In genomic region chr11:51609266-51609909, GRCm38 (mm10) we compare ENCODE assay signal across 15 mouse cellular contexts. TPM values are rescaled to one million over a fixed set of nuclear protein-coding genes. Genes with fewer than 3 reads are reported as not detected.
DNase-seq lines count a peak whose midpoint lies in the region; ATAC-seq lines count a peak whose summit lies in the region.
"Had no signal": no experiment of that assay in that cellular context is flagged by ENCODE, and none has a peak within 500 bp of the region (broad histone marks: within the 10 kb centered on the region; RNA-seq: fewer than 3 reads in every experiment).

No protein-coding gene starts in this region.

- WGBS in liver, embryonic 11.5 days: 36% methylated on average over 3 of the region's 3 CpGs

- H3K27ac ChIP-seq in liver, embryonic 11.5 days (ENCODE audit: low read depth, low read length): peak overlapping the region; percentile 98
- H3K27ac ChIP-seq: limb, embryonic 13.5 days; midbrain, embryonic 15.5 days had no signal

- H3K9ac ChIP-seq in liver, embryonic 11.5 days (ENCODE audit: low read depth, low read length): peak overlapping the region; percentile 46
- H3K9ac ChIP-seq: limb, embryonic 13.5 days; midbrain, embryonic 15.5 days had no signal

- H3K9me3 ChIP-seq in liver, embryonic 11.5 days (ENCODE audit: control insufficient read depth, low read length): no peaks in the 10 kb centered on the region
- H3K9me3 ChIP-seq: limb, embryonic 13.5 days; midbrain, embryonic 15.5 days had no signal

- H3K4me2 ChIP-seq in liver, embryonic 11.5 days: peak overlapping the region; percentile 60
- H3K4me2 ChIP-seq: heart, embryonic 11.5 days; limb, embryonic 13.5 days; midbrain, embryonic 15.5 days had no signal

- peaks cover 10% of the 10 kb centered on the region for H3K36me3 ChIP-seq in liver, embryonic 11.5 days (ENCODE audit: control insufficient read depth, insufficient read depth, low read length)

- H3K4me1 ChIP-seq in liver, embryonic 11.5 days (replicated peaks; ENCODE audit: control insufficient read depth, insufficient read depth, low read length): peaks cover 27% of the 10 kb centered on the region

- H3K27me3 ChIP-seq in liver, embryonic 11.5 days (replicated peaks; ENCODE audit: control insufficient read depth, insufficient read depth, low read length): no peaks in the 10 kb centered on the region
- H3K27me3 ChIP-seq: limb, embryonic 13.5 days; midbrain, embryonic 15.5 days had no signal

- H3K4me3 ChIP-seq in liver, embryonic 11.5 days (ENCODE audit: low read depth, low read length): peak overlapping the region; percentile 27
- H3K4me3 ChIP-seq: limb, embryonic 13.5 days; midbrain, embryonic 15.5 days had no signal

- DNase-seq in thymus, postnatal 0 days (ENCODE audit: low spot score): peak; percentile 46
- DNase-seq in thymus, postnatal 10 days (ENCODE audit: low spot score in 2 of 2): no peak
- DNase-seq in liver, embryonic 11.5 days (ENCODE audit: low spot score): no peak
- peak; percentile 19 for DNase-seq in naive thymus-derived CD4-positive, alpha-beta T cell, adult 2 months (ENCODE audit: low read depth)
- DNase-seq in lung, postnatal 14 days: no peak
- no peak for DNase-seq in urinary bladder, postnatal 25 days (ENCODE audit: low spot score)
- no peak for DNase-seq in lung, postnatal 10 days
- DNase-seq: adrenal gland, adult 8-10 months; B cell, adult 2 months; cerebellum, postnatal 10 days; gastrocnemius, postnatal 36 days; lung, postnatal 36 days had no signal

- peak; percentile 71 for ATAC-seq in liver, embryonic 11.5 days (replicated peaks; ENCODE audit: low FRiP score)
- ATAC-seq: midbrain, embryonic 15.5 days had no signal

RNA-seq across cellular contexts. Expression of gene Hnrnpab, which starts 2.7 kb away (rescaled TPM):
- polyA plus RNA-seq in thymus, postnatal 0 days (2015; fragmentation: Nextera tagmentation; extraction: Ambion mirVana): 505 and 542 TPM in 2 replicates
- polyA plus RNA-seq in liver, embryonic 11.5 days (2014; fragmentation: Nextera tagmentation; extraction: Ambion mirVana): 552 and 577 TPM in 2 replicates

RNA-seq across cellular contexts. Expression of gene Nhp2, which starts 10.1 kb away (rescaled TPM):
- 196 and 207 TPM in 2 replicates for polyA plus RNA-seq in thymus, postnatal 0 days (2015; fragmentation: Nextera tagmentation; extraction: Ambion mirVana)
- polyA plus RNA-seq in liver, embryonic 11.5 days (2014; fragmentation: Nextera tagmentation; extraction: Ambion mirVana): 347 and 349 TPM in 2 replicates

RNA-seq across cellular contexts. Expression of gene Phykpl, which starts 24.8 kb away (rescaled TPM):
- 13.0 and 15.0 TPM in 2 replicates for polyA plus RNA-seq in thymus, postnatal 0 days (2015; fragmentation: Nextera tagmentation; extraction: Ambion mirVana)
- 28.6 and 29.8 TPM in 2 replicates for polyA plus RNA-seq in liver, embryonic 11.5 days (2014; fragmentation: Nextera tagmentation; extraction: Ambion mirVana)

RNA-seq across cellular contexts. Expression of gene Rmnd5b, which starts 26.3 kb away (rescaled TPM):
- polyA plus RNA-seq in thymus, postnatal 0 days (2015; fragmentation: Nextera tagmentation; extraction: Ambion mirVana): 62.4 and 66.1 TPM in 2 replicates
- 47.8 and 52.2 TPM in 2 replicates for polyA plus RNA-seq in liver, embryonic 11.5 days (2014; fragmentation: Nextera tagmentation; extraction: Ambion mirVana)

RNA-seq across cellular contexts. Expression of gene N4bp3, which starts 41.3 kb away (rescaled TPM):
- polyA plus RNA-seq in thymus, postnatal 0 days (2015; fragmentation: Nextera tagmentation; extraction: Ambion mirVana): 22.8 and 26.5 TPM in 2 replicates
- 7.2 and 7.9 TPM in 2 replicates for polyA plus RNA-seq in liver, embryonic 11.5 days (2014; fragmentation: Nextera tagmentation; extraction: Ambion mirVana)

Comparison
In these comparisons a context has a peak if more than half of its experiments do, and no peak if none do; other contexts are left out.
1. DNase-seq: peak in thymus, postnatal 0 days (single experiment) and naive thymus-derived CD4-positive, alpha-beta T cell, adult 2 months (single experiment); none in thymus, postnatal 10 days (0 of 2), liver, embryonic 11.5 days (single experiment), lung, postnatal 14 days (single experiment), urinary bladder, postnatal 25 days (single experiment) and lung, postnatal 10 days (single experiment).